Mouse (Mus musculus) thymus, adult 2 months (tissue): ENCODE measurements around the gene Pdpr. TPM values are rescaled to one million over a fixed set of nuclear protein-coding genes. Genes with fewer than 3 reads are reported as not detected.
A peak's percentile ranks its signal among the peaks of the same experiment; 100 is the strongest.

Source experiments
- DNase-seq: peaks from one replicate; pipeline ENCODE4 v3.0.0; 2021
- H3K27ac ChIP-seq: fragments of 200-500 bp; 2 replicates; pipeline ENCODE4 v1.5.1; 2012; ENCODE audit warnings: low read length, control low read depth; ENCODE audit not compliant: control insufficient read depth, insufficient read depth
- H3K27me3 ChIP-seq: fragments of 200-500 bp; 2 replicates; pipeline ENCODE4 v1.6.1; 2012; ENCODE audit warnings: mild to moderate bottlenecking, low read length, moderate library complexity, mixed read lengths; ENCODE audit not compliant: control insufficient read depth, insufficient read depth
- H3K36me3 ChIP-seq: fragments of 200-500 bp; 2 replicates; pipeline ENCODE4 v1.6.1; 2012; ENCODE audit warnings: mild to moderate bottlenecking, low read length, moderate library complexity; ENCODE audit not compliant: control insufficient read depth, insufficient read depth
- H3K4me1 ChIP-seq: fragments of 200-500 bp; replicated peaks from 2 replicates; pipeline ENCODE4 v1.6.1; 2012; ENCODE audit warnings: low read length; ENCODE audit not compliant: control insufficient read depth, insufficient read depth
- H3K4me3 ChIP-seq: fragments of 200-500 bp; 2 replicates; pipeline ENCODE4 v1.5.1; 2012; ENCODE audit warnings: mild to moderate bottlenecking, low read length, control low read depth, moderate library complexity; ENCODE audit not compliant: control insufficient read depth, insufficient read depth
- CTCF ChIP-seq: fragments of 200-500 bp; IDR thresholded peaks from 2 replicates; pipeline ENCODE4 v1.5.1; 2012; ENCODE audit warnings: mild to moderate bottlenecking, control low read depth, low read length, moderate library complexity, borderline replicate concordance; ENCODE audit not compliant: control insufficient read depth, poor library complexity, insufficient read depth; ENCODE audit errors: extremely low read depth
- POLR2A ChIP-seq: fragments of 200-500 bp; IDR thresholded peaks from 2 replicates; pipeline ENCODE4 v1.6.1; 2012; ENCODE audit warnings: mild to moderate bottlenecking, low read length, control low read depth, moderate library complexity; ENCODE audit not compliant: control insufficient read depth, poor library complexity, insufficient read depth; ENCODE audit errors: extremely low read depth
- WGBS: fragments of 180-500 bp; shearing (Covaris S2); methylation state at CpG from one replicate; pipeline ENCODE4 v1.1.7; 2018; 5-methylcytosine and 5-hydroxymethylcytosine counted together
- polyA plus RNA-seq: library from polyadenylated mRNA; depleted of rRNA; stranded (reverse); fragments of >200 nt; gene quantifications from 2 replicates; pipeline ENCODE4 v1.2.3, GENCODE M21; 2012; rRNA removed

The Pdpr gene
- polyA plus RNA-seq, result 19.8 and 24.3 TPM in 2 replicates

GRCm38 (mm10) chr8:111093865-111094718, at the start of gene Pdpr:
Pdpr (plus strand) TSS chr8:111094630.
- Histone ChIP-seq H3K27me3 (no peaks in the 10 kb centered on the region), H3K27ac (no peak within 1 kb of the TSS), H3K4me1 (peaks cover 8% of the 10 kb centered on the region), H3K36me3 (no peaks in the 10 kb centered on the region), H3K4me3 (peak within 1 kb of the TSS; percentile 78)
- DNase-seq, result peak; percentile 93
- TF ChIP-seq POLR2A, result no peak
- TF ChIP-seq CTCF, result no peak
- 8% methylated on average over 61 of the region's 72 CpGs for WGBS

GRCm38 (mm10) chr8:111048694-111049093, 45.7 kb upstream of the Pdpr start:
- H3K4me1 ChIP-seq, result no peaks in the 10 kb centered on the region
- WGBS, result 99% methylated on average over 2 of the region's 2 CpGs
- peaks cover 78% of the 10 kb centered on the region for H3K36me3 ChIP-seq
- peak; percentile 39 for DNase-seq
- no peaks in the 10 kb centered on the region for H3K27me3 ChIP-seq
- TF ChIP-seq CTCF, result no peak
- no peak for TF ChIP-seq POLR2A
- no peak overlapping the region for H3K27ac ChIP-seq
- H3K4me3 ChIP-seq, result no peak overlapping the region

GRCm38 (mm10) chr8:111049106-111049505, 45.3 kb upstream of the Pdpr start:
- H3K27ac ChIP-seq, result no peak overlapping the region
- no peak overlapping the region for H3K4me3 ChIP-seq
- DNase-seq, result no peak
- H3K27me3 ChIP-seq, result no peaks in the 10 kb centered on the region
- no peaks in the 10 kb centered on the region for H3K4me1 ChIP-seq
- WGBS, result 98% methylated on average over 7 of the region's 7 CpGs
- H3K36me3 ChIP-seq, result peaks cover 76% of the 10 kb centered on the region
- no peak for TF ChIP-seq POLR2A

- WGBS, result 95% methylated on average over 12 of the region's 12 CpGs
- Histone ChIP-seq H3K4me1 (peaks cover 5% of the 10 kb centered on the region), H3K27ac (no peak overlapping the region), H3K27me3 (no peaks in the 10 kb centered on the region), H3K4me3 (no peak overlapping the region), H3K36me3 (peaks cover 40% of the 10 kb centered on the region)
- no peak for DNase-seq
- no peak for TF ChIP-seq POLR2A
- no peak for TF ChIP-seq CTCF
These were observed 40.5 kb upstream of the Pdpr start for GRCm38 (mm10) chr8:111053827-111054518.

- H3K27me3 ChIP-seq, result no peaks in the 10 kb centered on the region
- no peak overlapping the region for H3K4me3 ChIP-seq
- H3K4me1 ChIP-seq, result peaks cover 5% of the 10 kb centered on the region
- TF ChIP-seq POLR2A (no peak), CTCF (no peak)
- WGBS, result 95% methylated on average over 17 of the region's 17 CpGs
- H3K36me3 ChIP-seq, result peaks cover 30% of the 10 kb centered on the region
- H3K27ac ChIP-seq, result no peak overlapping the region
- DNase-seq, result no peak
These were observed 39.3 kb upstream of the Pdpr start for GRCm38 (mm10) chr8:111055031-111055634.

GRCm38 (mm10) chr8:111055661-111056060, 38.8 kb upstream of the Pdpr start:
- Histone ChIP-seq H3K36me3 (peaks cover 24% of the 10 kb centered on the region), H3K4me1 (peaks cover 5% of the 10 kb centered on the region), H3K4me3 (no peak overlapping the region), H3K27ac (no peak overlapping the region), H3K27me3 (no peaks in the 10 kb centered on the region)
- DNase-seq, result no peak
- TF ChIP-seq POLR2A (no peak), CTCF (no peak)
- WGBS, result 97% methylated on average over 2 of the region's 2 CpGs
